Mouse (Mus musculus) intestine, postnatal 0 days (tissue): ENCODE measurements around the gene Dync1h1. TPM values are rescaled to one million over a fixed set of nuclear protein-coding genes. Genes with fewer than 3 reads are reported as not detected.

Source experiments
- ATAC-seq: fragments of 200-750 bp; cut with Nextera tagmentation; 2 replicates; pipeline ENCODE4 v1.8.0; 2017; ENCODE audit warnings: mild to moderate bottlenecking, moderate TSS enrichment, moderate library complexity
- H3K27ac ChIP-seq: fragments of 300-500 bp; sonication (generic); 2 replicates; pipeline ENCODE4 v1.5.1; 2014; ENCODE audit warnings: mild to moderate bottlenecking, low read depth, low read length, moderate library complexity
- H3K27me3 ChIP-seq: fragments of 300-500 bp; sonication (generic); replicated peaks from 2 replicates; pipeline ENCODE4 v1.6.1; 2014; ENCODE audit warnings: low read length, mixed read lengths; ENCODE audit not compliant: control insufficient read depth, insufficient read depth
- H3K36me3 ChIP-seq: fragments of 300-500 bp; sonication (generic); 2 replicates; pipeline ENCODE4 v1.6.1; 2014; ENCODE audit warnings: mild to moderate bottlenecking, moderate library complexity; ENCODE audit not compliant: control insufficient read depth, insufficient read depth
- H3K4me1 ChIP-seq: fragments of 300-500 bp; sonication (generic); replicated peaks from 2 replicates; pipeline ENCODE4 v1.6.1; 2014; ENCODE audit warnings: antibody characterized with exemption, low read length, mixed read lengths; ENCODE audit not compliant: control insufficient read depth, insufficient read depth
- H3K4me2 ChIP-seq: fragments of 300-500 bp; sonication (generic); replicated peaks from 2 replicates; pipeline ENCODE4 v1.6.1; 2014; ENCODE audit warnings: low read depth, mild to moderate bottlenecking, moderate library complexity
- H3K4me3 ChIP-seq: fragments of 300-500 bp; sonication (generic); 2 replicates; pipeline ENCODE4 v1.5.1; 2014; ENCODE audit warnings: low read depth, low read length
- H3K9ac ChIP-seq: fragments of 300-500 bp; sonication (generic); 2 replicates; pipeline ENCODE4 v1.6.1; 2014; ENCODE audit warnings: mild to moderate bottlenecking, low read depth, low read length
- H3K9me3 ChIP-seq: fragments of 300-500 bp; sonication (generic); 2 replicates; pipeline ENCODE4 v1.6.1; 2016; ENCODE audit warnings: mixed run types; ENCODE audit not compliant: control insufficient read depth
- CTCF ChIP-seq: sonication (generic); IDR thresholded peaks from 2 replicates; pipeline ENCODE4 v1.5.1; 2016; ENCODE audit warnings: low read depth, mild to moderate bottlenecking, control low read depth, antibody characterized with exemption, moderate library complexity
- WGBS: fragments of 180-500 bp; shearing (Covaris S2); extraction: QIAGEN DNeasy Blood & Tissue Kit; methylation state at CpG from one replicate; pipeline ENCODE4 v1.1.7; 2014; 5-methylcytosine and 5-hydroxymethylcytosine counted together
- polyA plus RNA-seq: library from polyadenylated mRNA; unstranded; fragments of >200 nt; fragmentation: Nextera tagmentation; extraction: Ambion mirVana; gene quantifications from 2 replicates; pipeline ENCODE4 v1.2.1, GENCODE M21; 2015

Dync1h1 gene
- polyA plus RNA-seq, 1 experiment from 2014 or later, result 19.7 TPM

- Histone ChIP-seq H3K4me2 (no peak overlapping the region), H3K36me3 (no peaks in the 10 kb centered on the region), H3K9me3 (no peaks in the 10 kb centered on the region), H3K4me3 (no peak overlapping the region), H3K27ac (no peak overlapping the region), H3K27me3 (no peaks in the 10 kb centered on the region), H3K4me1 (0 out of 2 replicates have a peak, but pooled peaks cover 5% of the 10 kb centered on the region), H3K9ac (no peak overlapping the region)
- TF ChIP-seq CTCF, result no peak
- peak; percentile 28; the same call in 1 of the 2 replicates for ATAC-seq
- WGBS, result 34% methylated on average over 4 of the region's 4 CpGs
Observed at GRCm38 (mm10) chr12:110599791-110600190, 1.5 kb upstream of the Dync1h1 start.

- WGBS, result 54% methylated on average over 13 of the region's 13 CpGs
- Histone ChIP-seq H3K27ac (no peak overlapping the region), H3K4me3 (peak overlapping the region; percentile 100), H3K4me2 (peak overlapping the region; percentile 73), H3K4me1 (0 out of 2 replicates have a peak, but pooled peaks cover 5% of the 10 kb centered on the region), H3K36me3 (no peaks in the 10 kb centered on the region), H3K9me3 (no peaks in the 10 kb centered on the region), H3K9ac (no peak overlapping the region), H3K27me3 (no peaks in the 10 kb centered on the region)
- no peak for TF ChIP-seq CTCF
- ATAC-seq, result no peak
Observed at GRCm38 (mm10) chr12:110600225-110600991, 844 bp upstream of the Dync1h1 start.

GRCm38 (mm10) chr12:110606161-110606560 lies 4.9 kb downstream of the Dync1h1 start:
- H3K4me1 ChIP-seq, result no peaks in the 10 kb centered on the region
- H3K27ac ChIP-seq, result no peak overlapping the region
- H3K9ac ChIP-seq, result no peak overlapping the region
- H3K4me2 ChIP-seq, result no peak overlapping the region
- H3K4me3 ChIP-seq, result no peak overlapping the region
- H3K27me3 ChIP-seq, result no peaks in the 10 kb centered on the region
- no peak for TF ChIP-seq CTCF
- no peaks in the 10 kb centered on the region for H3K9me3 ChIP-seq
- 68% methylated on average over 3 of the region's 3 CpGs for WGBS
- H3K36me3 ChIP-seq, result no peaks in the 10 kb centered on the region
- ATAC-seq, result no peak

GRCm38 (mm10) chr12:110606676-110607075 lies 5.4 kb downstream of the Dync1h1 start:
- TF ChIP-seq CTCF, result no peak
- Histone ChIP-seq H3K9ac (no peak overlapping the region), H3K4me2 (no peak overlapping the region), H3K27ac (no peak overlapping the region), H3K9me3 (no peaks in the 10 kb centered on the region), H3K4me1 (no peaks in the 10 kb centered on the region), H3K4me3 (no peak overlapping the region), H3K36me3 (no peaks in the 10 kb centered on the region), H3K27me3 (no peaks in the 10 kb centered on the region)
- WGBS, result 78% methylated on average over 2 of the region's 2 CpGs
- ATAC-seq, result no peak

- no peaks in the 10 kb centered on the region for H3K9me3 ChIP-seq
Observed at GRCm38 (mm10) chr12:110608460-110609152, 7.4 kb downstream of the Dync1h1 start.

GRCm38 (mm10) chr12:110609153-110609497 lies 7.9 kb downstream of the Dync1h1 start:
- Histone ChIP-seq H3K27me3 (no peaks in the 10 kb centered on the region), H3K4me1 (no peaks in the 10 kb centered on the region), H3K36me3 (peaks cover 15% of the 10 kb centered on the region), H3K4me3 (no peak overlapping the region), H3K4me2 (peak overlapping the region; percentile 40), H3K9me3 (no peaks in the 10 kb centered on the region), H3K9ac (peak overlapping the region; percentile 13; the same call in 1 of the 2 replicates), H3K27ac (peak overlapping the region; percentile 82)
- WGBS, result 71% methylated on average over 9 of the region's 9 CpGs
- TF ChIP-seq CTCF, result no peak
- ATAC-seq, result no peak

More at GRCm38 (mm10) chr12:110608460-110609152, 7.4 kb downstream of the Dync1h1 start:
- H3K4me2 ChIP-seq, result peak overlapping the region; percentile 40
- H3K4me1 ChIP-seq, result no peaks in the 10 kb centered on the region
- WGBS, result 28% methylated on average over 11 of the region's 11 CpGs
- H3K9ac ChIP-seq, result peak overlapping the region; percentile 13; the same call in 1 of the 2 replicates
- peak overlapping the region; percentile 82 for H3K27ac ChIP-seq
- no peaks in the 10 kb centered on the region for H3K27me3 ChIP-seq
- H3K36me3 ChIP-seq, result peaks cover 11% of the 10 kb centered on the region; the same call in 1 of the 2 replicates
- ATAC-seq, result peak; percentile 92
- no peak overlapping the region for H3K4me3 ChIP-seq
- TF ChIP-seq CTCF, result peak; percentile 80
